ENCODE assay signal across 18 mouse cellular contexts in genomic region chr6:99343815-99344214, GRCm38 (mm10).
A peak's percentile ranks its signal among the peaks of the same experiment; 100 is the strongest.
DNase-seq lines count a peak whose midpoint lies in the region; TF ChIP-seq lines count a peak whose summit lies in the region.
"Had no signal": no experiment of that assay in that cellular context is flagged by ENCODE, and none has a peak within 500 bp of the region (broad histone marks: within the 10 kb centered on the region; RNA-seq: fewer than 3 reads in every experiment).

No protein-coding gene starts in this region.

- DNase-seq in 416B (ENCODE audit: low read depth), result peak; percentile 92
- DNase-seq in thymus, postnatal 4 days, result no peak
- no peak for DNase-seq in kidney, adult 2 months
- DNase-seq in gastrocnemius, postnatal 36 days, result no peak
- no peak for DNase-seq in layer of hippocampus, postnatal 14 days (ENCODE audit: low spot score in 2 of 2)
- DNase-seq: adrenal gland, postnatal 10 days; cerebellum, adult 18-20 months; cerebellum, adult 9-10 months; cerebellum, postnatal 14 days; gastrocnemius, postnatal 25 days had no signal

- intact Hi-C loops in gastrocnemius, postnatal 36 days (cut with DNase I), result no loop called here

- H3K36me3 ChIP-seq in macrophage (ENCODE audit: inconsistent target), result no peaks in the 10 kb centered on the region
- no peaks in the 10 kb centered on the region for H3K36me3 ChIP-seq in kidney, adult 2 months (ENCODE audit: control insufficient read depth, insufficient read depth, low read length)
- H3K36me3 ChIP-seq: forebrain, embryonic 12.5 days; forebrain, embryonic 15.5 days; hindbrain, embryonic 12.5 days; hindbrain, embryonic 15.5 days; intestine, embryonic 15.5 days had no signal

- WGBS in macrophage (ENCODE audit: missing documents), result 29% methylated on average over 3 of the region's 3 CpGs
- WGBS in kidney, adult 2 months, result 86% methylated on average over 3 of the region's 3 CpGs

- H3K27ac ChIP-seq in embryonic fibroblast, embryonic 13.5 days (ENCODE audit: insufficient read depth, low read length), result peak overlapping the region; percentile 72
- H3K27ac ChIP-seq in macrophage, result peak overlapping the region; percentile 27; the same call in 1 of the 2 replicates
- H3K27ac ChIP-seq in kidney, adult 2 months (ENCODE audit: insufficient read depth, low read depth, low read length), result no peak overlapping the region
- H3K27ac ChIP-seq: forebrain, embryonic 12.5 days; forebrain, embryonic 15.5 days; hindbrain, embryonic 12.5 days; hindbrain, embryonic 15.5 days; intestine, embryonic 15.5 days had no signal

- H3K4me3 ChIP-seq in embryonic fibroblast, embryonic 13.5 days (ENCODE audit: insufficient read depth, low read length), result no peak overlapping the region
- H3K4me3 ChIP-seq in macrophage (ENCODE audit: inconsistent target), result no peak overlapping the region
- no peak overlapping the region for H3K4me3 ChIP-seq in kidney, adult 2 months (ENCODE audit: insufficient read depth, low read depth, low read length)
- H3K4me3 ChIP-seq: forebrain, embryonic 12.5 days; forebrain, embryonic 15.5 days; hindbrain, embryonic 12.5 days; hindbrain, embryonic 15.5 days; intestine, embryonic 15.5 days had no signal

- no peak for TF ChIP-seq CTCF in embryonic fibroblast, embryonic 13.5 days (IDR thresholded peaks at IDR 0.05; ENCODE audit: borderline replicate concordance, insufficient read depth, low read length)
- TF ChIP-seq CTCF in kidney, adult 2 months (conservative IDR thresholded peaks at IDR 0.05; ENCODE audit: insufficient read depth, insufficient read length, low read depth, low read length), result no peak

- H3K79me2 ChIP-seq in macrophage (ENCODE audit: inconsistent target), result no peaks in the 10 kb centered on the region

- H3K27me3 ChIP-seq in kidney, adult 2 months (replicated peaks; ENCODE audit: control insufficient read depth, insufficient read depth, low read length), result no peaks in the 10 kb centered on the region
- H3K27me3 ChIP-seq: forebrain, embryonic 12.5 days; forebrain, embryonic 15.5 days; hindbrain, embryonic 12.5 days; hindbrain, embryonic 15.5 days; intestine, embryonic 15.5 days; Patski had no signal

- H3K4me1 ChIP-seq in embryonic fibroblast, embryonic 13.5 days (ENCODE audit: control insufficient read depth, insufficient read depth, low read length), result peaks cover 8% of the 10 kb centered on the region; the same call in 1 of the 2 replicates
- H3K4me1 ChIP-seq in kidney, adult 2 months (ENCODE audit: control insufficient read depth, insufficient read depth, low read length), result no peaks in the 10 kb centered on the region

- TF ChIP-seq POLR2A in embryonic fibroblast, embryonic 13.5 days (IDR thresholded peaks at IDR 0.05; ENCODE audit: low read depth, low read length), result no peak
- TF ChIP-seq POLR2A in kidney, adult 2 months (IDR thresholded peaks at IDR 0.05; ENCODE audit: low read depth, low read length), result no peak
